Mouse (Mus musculus) embryonic fibroblast, embryonic 13.5 days (primary cell): ENCODE measurements at regions not wholly inside any gene's neighbourhood (a gene's known extent, or its start where the extent isn't known, plus 50 kb on each side); places are given as distances from the start of the nearest gene placed in this dataset.

Experiments
- CTCF ChIP-seq: IDR thresholded peaks from 2 replicates; pipeline ENCODE4 v1.5.1; 2011; ENCODE audit warnings: mild to moderate bottlenecking, control low read depth, low read length, moderate library complexity, borderline replicate concordance; ENCODE audit not compliant: insufficient read depth
- POLR2A ChIP-seq: IDR thresholded peaks from 2 replicates; pipeline ENCODE4 v1.6.1; 2011; ENCODE audit warnings: low read depth, mild to moderate bottlenecking, control low read depth, low read length, moderate library complexity

- no peak for TF ChIP-seq POLR2A
- no peak for TF ChIP-seq CTCF
Observed at GRCm38 (mm10) chr5:133885016-133885415, 214.5 kb upstream of the Castor2 start.
